Mouse (Mus musculus) mesoderm, embryonic 11.5 days (tissue): ENCODE measurements around the gene Ank.
"Not testable (repeated sequence)": the region's sequence is repeated elsewhere in the genome, so short reads cannot be mapped to it uniquely, and the experiment has no call there.

ENCODE experiments used
- DNase-seq: peaks from one replicate; pipeline ENCODE4 v3.0.0-alpha.2; 2012; ENCODE audit warnings: low read depth, low spot score

Gene Ank

GRCm38 (mm10) chr15:27467081-27467491 is 609 bp downstream of the Ank start:
- no peak for DNase-seq

- DNase-seq: no peak
Observed at GRCm38 (mm10) chr15:27467641-27468040, 1.2 kb downstream of the Ank start.

GRCm38 (mm10) chr15:27468822-27469488 is 2.5 kb downstream of the Ank start:
- no peak for DNase-seq

- DNase-seq: not testable (repeated sequence)
Observed at GRCm38 (mm10) chr15:27470346-27470745, 3.9 kb downstream of the Ank start.

GRCm38 (mm10) chr15:27472315-27472714 is 5.8 kb downstream of the Ank start:
- DNase-seq: no peak

GRCm38 (mm10) chr15:27475988-27476387 is 9.5 kb downstream of the Ank start:
- no peak for DNase-seq

GRCm38 (mm10) chr15:27476671-27477070 is 10.2 kb downstream of the Ank start:
- DNase-seq: no peak

- DNase-seq: no peak
Observed at GRCm38 (mm10) chr15:27477159-27477558, 10.7 kb downstream of the Ank start.

GRCm38 (mm10) chr15:27477630-27478029 is 11.2 kb downstream of the Ank start:
- no peak for DNase-seq

GRCm38 (mm10) chr15:27480333-27481015 is 14.0 kb downstream of the Ank start:
- no peak for DNase-seq

- no peak for DNase-seq
Observed at GRCm38 (mm10) chr15:27481956-27482355, 15.5 kb downstream of the Ank start.

- DNase-seq: no peak
Observed at GRCm38 (mm10) chr15:27483183-27483582, 16.7 kb downstream of the Ank start.

GRCm38 (mm10) chr15:27485567-27486278 is 19.2 kb downstream of the Ank start:
- no peak for DNase-seq

- DNase-seq: no peak
Observed at GRCm38 (mm10) chr15:27486279-27486618, 19.8 kb downstream of the Ank start.

- DNase-seq: no peak
Observed at GRCm38 (mm10) chr15:27487059-27487458, 20.6 kb downstream of the Ank start.

- DNase-seq: no peak
Observed at GRCm38 (mm10) chr15:27488042-27488441, 21.6 kb downstream of the Ank start.

- DNase-seq: no peak
Observed at GRCm38 (mm10) chr15:27490676-27491075, 24.2 kb downstream of the Ank start.

GRCm38 (mm10) chr15:27491425-27492070 is 25.1 kb downstream of the Ank start:
- DNase-seq: no peak

GRCm38 (mm10) chr15:27492156-27492555 is 25.7 kb downstream of the Ank start:
- no peak for DNase-seq

- DNase-seq: no peak
Observed at GRCm38 (mm10) chr15:27492734-27493133, 26.3 kb downstream of the Ank start.

- no peak for DNase-seq
Observed at GRCm38 (mm10) chr15:27493516-27493915, 27.0 kb downstream of the Ank start.

- DNase-seq: peak; percentile 69
Observed at GRCm38 (mm10) chr15:27495981-27496401, 29.5 kb downstream of the Ank start.
